Mouse (Mus musculus) liver, embryonic 16.5 days (tissue): Measurements from ENCODE around the gene Postn. TPM values are rescaled to one million over a fixed set of nuclear protein-coding genes. Genes with fewer than 3 reads are reported as not detected.

Experiments used
- ATAC-seq: fragments of 200-750 bp; cut with Nextera tagmentation; 2 replicates; pipeline ENCODE4 v1.8.0; 2017; ENCODE audit warnings: low read depth, mild to moderate bottlenecking, moderate number of reproducible peaks, moderate library complexity
- H3K27ac ChIP-seq: fragments of 300-500 bp; sonication (generic); 2 replicates; pipeline ENCODE4 v1.5.1; 2014; ENCODE audit warnings: mild to moderate bottlenecking, low read length
- H3K27me3 ChIP-seq: fragments of 300-500 bp; sonication (generic); 2 replicates; pipeline ENCODE4 v1.6.1; 2014; ENCODE audit warnings: low read depth, low read length, mixed read lengths; ENCODE audit not compliant: control insufficient read depth, insufficient read depth
- H3K36me3 ChIP-seq: fragments of 300-500 bp; sonication (generic); 2 replicates; pipeline ENCODE4 v1.6.1; 2014; ENCODE audit warnings: mild to moderate bottlenecking; ENCODE audit not compliant: control insufficient read depth, insufficient read depth
- H3K4me1 ChIP-seq: fragments of 300-500 bp; sonication (generic); 2 replicates; pipeline ENCODE4 v1.6.1; 2014; ENCODE audit warnings: low read depth, low read length, mixed read lengths; ENCODE audit not compliant: control insufficient read depth
- H3K4me2 ChIP-seq: fragments of 300-500 bp; sonication (generic); 2 replicates; pipeline ENCODE4 v1.6.1; 2014; ENCODE audit warnings: low read depth, low read length, mixed read lengths
- H3K4me3 ChIP-seq: fragments of 300-500 bp; sonication (generic); 2 replicates; pipeline ENCODE4 v1.5.1; 2014; ENCODE audit warnings: low read depth, mild to moderate bottlenecking, low read length
- H3K9ac ChIP-seq: fragments of 300-500 bp; sonication (generic); 2 replicates; pipeline ENCODE4 v1.6.1; 2014; ENCODE audit warnings: low read depth, low read length
- H3K9me3 ChIP-seq: fragments of 300-500 bp; sonication (generic); replicated peaks from 2 replicates; pipeline ENCODE4 v1.6.1; 2016; ENCODE audit warnings: low read length; ENCODE audit not compliant: control insufficient read depth
- WGBS: fragments of 180-500 bp; shearing (Covaris S2); extraction: QIAGEN DNeasy Blood & Tissue Kit; methylation state at CpG from one replicate; pipeline ENCODE4 v1.1.7; 2014; ENCODE audit not compliant: insufficient replicate concordance; 5-methylcytosine and 5-hydroxymethylcytosine counted together
- polyA plus RNA-seq: library from polyadenylated mRNA; unstranded; fragments of >200 nt; fragmentation: Nextera tagmentation; extraction: Ambion mirVana; gene quantifications from 2 replicates; pipeline ENCODE4 v1.2.1, GENCODE M21; 2015

The Postn gene
- polyA plus RNA-seq, 1 experiment from 2014 or later: 26.7 TPM

DNA sequence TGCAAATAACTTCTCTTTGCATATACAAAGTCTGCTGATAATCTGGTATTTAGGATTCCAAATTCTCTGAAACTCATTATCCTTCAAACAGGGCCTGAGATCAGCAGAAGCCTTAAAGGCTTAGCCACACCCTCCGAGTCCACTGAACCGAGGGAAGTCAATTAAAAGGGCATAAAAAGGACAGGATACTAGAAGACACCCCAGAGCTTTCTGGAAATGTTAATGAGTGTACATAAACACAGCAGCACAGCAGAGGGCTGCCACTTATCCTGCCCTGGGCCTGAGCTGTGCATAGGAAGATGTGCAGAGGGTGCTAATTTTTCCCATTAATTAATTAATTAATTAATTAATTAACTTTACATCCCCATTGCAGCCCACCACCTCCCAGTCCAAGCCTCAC lies 16.7 kb downstream of the Postn start:
- WGBS: 38% methylated on average over 2 of the region's 2 CpGs

DNA sequence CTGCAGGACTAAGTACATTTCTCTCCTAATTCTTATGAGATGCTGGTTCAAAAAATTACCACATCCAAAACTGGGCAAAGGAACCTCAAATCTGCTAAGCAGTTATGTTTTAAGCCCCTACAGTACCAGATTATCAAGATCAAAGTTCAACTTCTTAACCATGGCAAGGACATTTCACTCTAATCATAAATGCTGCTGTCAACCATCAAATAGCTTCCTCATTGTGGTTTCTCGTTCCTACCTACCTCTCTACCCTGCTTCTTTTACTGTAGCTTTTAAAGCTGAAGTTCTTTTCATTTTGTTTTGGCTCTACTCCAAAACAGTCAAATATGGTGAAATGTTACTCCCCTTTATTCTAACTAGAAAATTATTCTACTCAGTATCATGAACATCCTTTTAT lies 17.2 kb downstream of the Postn start:
- no peak for ATAC-seq
- Histone ChIP-seq H3K4me2 (no peak overlapping the region), H3K36me3 (no peaks in the 10 kb centered on the region), H3K4me3 (no peak overlapping the region), H3K27ac (no peak overlapping the region), H3K9ac (no peak overlapping the region), H3K4me1 (no peaks in the 10 kb centered on the region), H3K9me3 (no peaks in the 10 kb centered on the region), H3K27me3 (no peaks in the 10 kb centered on the region)
- 24% methylated on average over 1 of the region's 1 CpGs for WGBS

More for the DNA sequence above, 16.7 kb downstream of the Postn start:
- no peaks in the 10 kb centered on the region for H3K27me3 ChIP-seq
- ATAC-seq: no peak
- H3K4me2 ChIP-seq: no peak overlapping the region
- no peaks in the 10 kb centered on the region for H3K36me3 ChIP-seq
- H3K9me3 ChIP-seq: no peaks in the 10 kb centered on the region
- H3K27ac ChIP-seq: no peak overlapping the region
- H3K9ac ChIP-seq: no peak overlapping the region
- no peaks in the 10 kb centered on the region for H3K4me1 ChIP-seq
- H3K4me3 ChIP-seq: no peak overlapping the region

DNA sequence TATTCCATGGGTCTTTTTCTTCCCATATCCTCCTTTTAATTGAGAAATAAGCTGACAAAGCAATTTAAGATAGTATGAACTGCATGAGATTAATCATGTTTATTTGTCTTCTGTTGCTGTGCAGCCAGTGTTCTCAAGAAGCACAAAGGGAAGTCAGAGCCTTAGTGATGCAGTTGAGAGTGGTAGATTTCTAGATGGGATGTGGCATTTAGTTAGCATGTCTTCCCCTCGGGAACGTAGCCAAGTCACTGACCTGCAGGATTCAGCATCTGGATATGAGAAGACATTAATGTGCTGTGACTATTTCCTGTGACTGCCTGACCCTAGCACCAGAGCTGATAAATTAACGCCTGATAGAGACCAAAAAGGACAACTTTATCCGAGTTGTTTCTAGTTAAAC lies 19.1 kb downstream of the Postn start:
- 53% methylated on average over 4 of the region's 4 CpGs for WGBS
- Histone ChIP-seq H3K27me3 (no peaks in the 10 kb centered on the region), H3K27ac (no peak overlapping the region), H3K36me3 (no peaks in the 10 kb centered on the region), H3K4me3 (no peak overlapping the region), H3K9me3 (no peaks in the 10 kb centered on the region), H3K4me2 (no peak overlapping the region), H3K9ac (no peak overlapping the region), H3K4me1 (no peaks in the 10 kb centered on the region)
- no peak for ATAC-seq

DNA sequence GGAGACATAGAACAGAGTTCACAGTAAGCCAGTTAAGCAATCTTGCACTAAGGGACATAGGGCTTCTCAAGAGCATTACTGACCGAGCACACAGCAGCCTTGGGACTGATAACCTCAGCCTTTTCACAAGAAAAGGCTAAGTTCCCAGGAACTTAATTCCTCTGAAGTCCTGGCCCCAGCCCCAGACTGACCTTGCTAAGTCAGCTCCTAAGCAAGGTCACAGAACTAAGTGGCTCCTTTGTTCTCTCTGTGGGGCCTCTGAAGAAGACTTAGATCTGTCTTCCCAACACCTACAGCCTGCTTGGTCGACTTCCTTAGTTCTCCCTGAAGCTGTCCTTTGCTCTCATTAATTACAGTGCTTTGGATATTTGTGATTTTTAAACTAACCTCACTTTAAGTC lies 38.4 kb downstream of the Postn start:
- H3K4me3 ChIP-seq: no peak overlapping the region
- H3K36me3 ChIP-seq: no peaks in the 10 kb centered on the region
- no peaks in the 10 kb centered on the region for H3K27me3 ChIP-seq
- H3K4me2 ChIP-seq: no peak overlapping the region
- no peaks in the 10 kb centered on the region for H3K4me1 ChIP-seq
- no peak overlapping the region for H3K27ac ChIP-seq
- H3K9me3 ChIP-seq: no peaks in the 10 kb centered on the region
- ATAC-seq: no peak
- H3K9ac ChIP-seq: no peak overlapping the region
- 20% methylated on average over 2 of the region's 2 CpGs for WGBS

DNA sequence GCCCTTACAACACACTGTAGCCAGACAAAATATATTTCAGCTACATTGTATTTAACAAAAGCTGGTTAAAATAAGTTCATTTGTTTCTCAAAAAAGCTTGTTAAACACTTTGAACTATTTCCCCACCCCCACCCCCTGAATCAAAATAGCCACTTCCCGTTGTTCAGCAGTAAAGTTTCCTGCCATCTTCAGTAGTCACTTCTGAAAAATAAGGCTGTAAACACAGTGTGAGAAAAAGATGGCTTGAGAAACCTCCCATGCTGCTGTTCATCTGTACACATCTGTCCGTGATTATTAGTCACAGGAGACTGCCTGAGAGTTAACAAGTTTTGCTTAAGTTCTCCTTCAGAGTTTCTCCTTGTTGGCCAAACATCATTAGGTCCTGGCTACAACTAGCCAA lies 39.0 kb downstream of the Postn start:
- Histone ChIP-seq H3K4me2 (no peak overlapping the region), H3K9ac (no peak overlapping the region), H3K9me3 (no peaks in the 10 kb centered on the region), H3K27me3 (no peaks in the 10 kb centered on the region), H3K27ac (no peak overlapping the region), H3K4me3 (no peak overlapping the region), H3K36me3 (no peaks in the 10 kb centered on the region), H3K4me1 (no peaks in the 10 kb centered on the region)
- ATAC-seq: no peak
- WGBS: 25% methylated on average over 2 of the region's 2 CpGs

DNA sequence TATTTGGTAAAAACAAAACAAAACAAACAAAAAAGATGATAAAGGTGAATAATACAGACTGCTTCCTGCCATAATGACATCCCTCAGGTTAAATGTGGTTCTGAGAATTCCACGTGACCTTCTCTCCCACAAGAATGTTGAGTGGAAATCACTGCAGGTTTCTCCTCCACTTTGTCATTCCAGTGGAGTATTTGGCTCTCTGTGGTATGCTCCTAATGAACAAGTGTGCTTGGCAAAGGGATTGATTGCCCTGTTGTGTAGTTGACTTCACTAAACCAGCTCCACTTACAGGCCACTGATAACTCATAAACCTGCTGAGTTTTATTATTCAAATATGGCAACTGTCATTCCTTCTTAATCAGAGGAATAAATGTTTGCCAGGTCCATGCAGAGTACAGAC lies 39.7 kb downstream of the Postn start:
- Histone ChIP-seq H3K27ac (no peak overlapping the region), H3K4me3 (no peak overlapping the region)
- ATAC-seq: no peak

DNA sequence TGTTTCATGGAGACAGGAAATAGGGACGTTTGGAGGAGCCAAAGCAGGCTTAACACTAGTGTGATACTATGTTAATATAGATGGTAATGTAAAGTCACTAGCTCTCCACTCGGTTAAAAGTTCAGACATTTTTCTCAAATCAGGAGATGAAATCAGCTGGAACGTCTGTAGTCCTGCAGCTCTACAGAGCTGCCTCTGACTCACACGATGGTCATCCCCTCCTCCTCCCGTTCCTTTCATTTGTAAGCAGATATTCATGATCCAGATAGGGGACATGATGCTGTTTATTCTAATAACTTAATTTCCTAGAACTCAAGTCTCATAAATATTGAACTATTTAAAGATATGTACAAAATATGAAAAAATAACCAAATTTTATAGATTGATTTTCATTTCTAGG lies 40.8 kb downstream of the Postn start:
- Histone ChIP-seq H3K27ac (no peak overlapping the region), H3K9ac (no peak overlapping the region), H3K36me3 (no peaks in the 10 kb centered on the region), H3K4me3 (no peak overlapping the region), H3K9me3 (no peaks in the 10 kb centered on the region), H3K4me1 (no peaks in the 10 kb centered on the region), H3K27me3 (no peaks in the 10 kb centered on the region), H3K4me2 (no peak overlapping the region)
- WGBS: 58% methylated on average over 5 of the region's 5 CpGs
- ATAC-seq: no peak

More for the DNA sequence above, 39.7 kb downstream of the Postn start:
- 48% methylated on average over 1 of the region's 1 CpGs for WGBS
- H3K36me3 ChIP-seq: no peaks in the 10 kb centered on the region
- H3K9me3 ChIP-seq: no peaks in the 10 kb centered on the region
- no peak overlapping the region for H3K4me2 ChIP-seq
- H3K27me3 ChIP-seq: no peaks in the 10 kb centered on the region
- H3K4me1 ChIP-seq: no peaks in the 10 kb centered on the region
- no peak overlapping the region for H3K9ac ChIP-seq

DNA sequence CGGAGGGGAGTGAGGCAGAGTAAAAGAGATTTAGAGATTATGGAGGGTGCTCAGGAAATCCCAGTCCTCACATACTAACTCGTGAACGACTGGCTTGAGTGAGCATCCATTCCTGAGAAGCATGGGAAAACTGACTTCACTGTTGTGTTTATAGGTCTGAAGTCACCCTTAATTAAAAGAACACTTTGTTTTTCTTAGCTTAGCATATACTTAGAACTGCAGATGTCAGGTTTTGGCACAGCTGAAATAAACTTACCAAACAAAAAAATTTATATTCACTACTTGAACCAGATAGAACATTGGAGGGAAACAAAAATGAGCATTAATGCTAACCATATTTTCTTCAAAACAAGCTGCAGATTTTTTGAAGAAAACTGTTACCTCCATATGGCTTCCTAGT lies 42.9 kb downstream of the Postn start:
- H3K4me1 ChIP-seq: no peaks in the 10 kb centered on the region
- H3K4me2 ChIP-seq: no peak overlapping the region
- WGBS: 37% methylated on average over 3 of the region's 3 CpGs
- H3K9ac ChIP-seq: no peak overlapping the region
- no peak overlapping the region for H3K27ac ChIP-seq
- ATAC-seq: no peak
- H3K27me3 ChIP-seq: no peaks in the 10 kb centered on the region
- no peak overlapping the region for H3K4me3 ChIP-seq
- H3K36me3 ChIP-seq: no peaks in the 10 kb centered on the region
- no peaks in the 10 kb centered on the region for H3K9me3 ChIP-seq

DNA sequence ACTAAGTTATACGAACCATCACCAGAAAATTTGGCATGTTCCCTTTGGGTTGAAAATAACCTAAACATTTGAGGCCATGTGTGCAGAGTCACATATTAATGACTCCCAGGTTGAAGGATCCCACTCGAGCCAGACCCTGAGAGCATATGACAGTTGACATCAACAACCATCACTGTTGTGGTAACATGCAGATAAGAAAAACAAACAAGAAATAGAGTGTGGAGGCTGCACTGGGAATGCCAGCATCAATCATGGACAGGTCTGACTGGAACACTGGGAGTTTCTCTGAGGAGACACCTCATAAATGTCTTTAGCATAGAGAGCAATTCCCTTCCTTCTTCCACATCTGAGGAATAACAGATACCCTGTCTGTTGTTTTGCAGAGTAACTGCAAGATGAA lies 45.7 kb downstream of the Postn start:
- Histone ChIP-seq H3K36me3 (no peaks in the 10 kb centered on the region), H3K9ac (no peak overlapping the region), H3K4me2 (no peak overlapping the region), H3K4me1 (no peaks in the 10 kb centered on the region), H3K4me3 (no peak overlapping the region), H3K9me3 (no peaks in the 10 kb centered on the region), H3K27me3 (no peaks in the 10 kb centered on the region), H3K27ac (no peak overlapping the region)
- ATAC-seq: no peak
- WGBS: 31% methylated on average over 2 of the region's 2 CpGs

DNA sequence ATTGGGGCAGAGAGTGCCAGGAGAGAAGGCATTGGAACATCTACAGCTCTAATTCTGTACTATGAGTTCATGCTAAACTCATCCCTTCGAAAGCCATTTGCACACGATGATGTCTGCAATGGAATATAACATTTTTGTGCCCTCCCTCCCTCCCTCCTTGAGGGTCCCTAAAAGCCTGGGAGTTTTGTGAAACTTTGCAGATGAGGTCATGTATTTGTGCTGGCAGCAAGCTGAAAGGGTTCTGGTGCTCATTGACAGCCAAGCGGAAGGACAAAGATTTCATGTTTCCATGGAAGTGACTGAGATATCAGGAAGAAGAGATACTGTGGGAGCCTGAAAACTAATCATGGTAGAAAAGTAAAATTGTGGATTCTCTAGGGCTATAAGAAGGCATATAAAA lies 50.1 kb downstream of the Postn start:
- 73% methylated on average over 3 of the region's 3 CpGs for WGBS
- H3K36me3 ChIP-seq: no peaks in the 10 kb centered on the region
- no peaks in the 10 kb centered on the region for H3K9me3 ChIP-seq
- no peak for ATAC-seq
- H3K27ac ChIP-seq: no peak overlapping the region
- no peak overlapping the region for H3K9ac ChIP-seq
- no peaks in the 10 kb centered on the region for H3K27me3 ChIP-seq
- H3K4me2 ChIP-seq: no peak overlapping the region
- H3K4me3 ChIP-seq: no peak overlapping the region
- H3K4me1 ChIP-seq: no peaks in the 10 kb centered on the region
